Mouse (Mus musculus) E14TG2a.4 (cell line): ENCODE data around the gene Mettl8.

Experiments used
- CTCF ChIP-seq: conservative IDR thresholded peaks from 2 replicates; pipeline ENCODE4 v1.5.1; 2014; ENCODE audit warnings: low read length
- POU5F1 ChIP-seq: IDR thresholded peaks from 2 replicates; pipeline ENCODE4 v1.6.1; 2014; ENCODE audit warnings: low read length, borderline replicate concordance

DNA sequence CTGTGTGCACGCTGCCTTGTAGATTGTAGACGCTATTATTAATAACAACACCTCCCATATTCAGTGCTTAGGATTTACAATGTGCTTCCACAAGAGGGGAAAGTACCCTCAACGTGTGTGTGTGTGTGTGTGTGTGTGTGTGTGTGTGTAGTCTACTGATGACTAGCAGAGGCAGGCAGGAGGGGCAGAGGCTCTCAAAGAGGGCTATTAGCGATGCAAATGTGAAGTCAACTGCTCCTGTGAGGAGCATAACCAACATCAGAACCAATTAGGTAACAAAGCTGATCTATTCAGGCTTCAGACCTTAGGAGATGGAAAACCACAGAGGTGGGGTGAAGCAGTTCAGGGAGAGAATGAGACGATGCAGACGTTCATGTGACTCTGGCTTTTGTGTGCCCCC lies 95.3 kb downstream of the Mettl8 start:
- TF ChIP-seq CTCF (no peak), POU5F1 (no peak)
